In the genomic region with DNA sequence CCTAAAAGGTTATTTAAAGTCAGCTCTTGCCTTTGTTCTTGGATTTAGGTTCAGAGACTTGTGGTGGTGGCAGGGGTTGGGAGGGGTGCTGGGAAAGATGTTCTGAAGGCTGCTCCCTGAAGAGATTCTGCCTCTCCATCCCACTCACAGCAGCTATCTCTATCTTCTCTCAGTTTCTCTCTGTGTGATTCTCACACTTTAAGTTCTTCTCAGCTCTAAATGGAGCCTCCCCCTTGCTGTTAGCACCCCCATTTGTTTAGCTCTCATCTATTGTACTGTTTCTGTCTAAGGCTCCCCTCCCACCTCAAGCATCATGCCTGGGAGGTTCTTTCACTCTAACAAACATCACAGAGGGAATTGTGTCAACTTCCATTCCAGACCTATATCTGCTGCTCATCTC, we compare ENCODE assay signal across 12 mouse cellular contexts.
"Had no signal": no experiment of that assay in that cellular context is flagged by ENCODE, and none has a peak within 500 bp of the region (broad histone marks: within the 10 kb centered on the region; RNA-seq: fewer than 3 reads in every experiment).

No protein-coding gene starts in this region.

- DNase-seq: kidney, adult 2 months; kidney, postnatal 25 days; layer of hippocampus, adult 9-11 months; liver, embryonic 13.5 days; lung, adult 2 months; lung, postnatal 14 days; lung, postnatal 4 days; midbrain, embryonic 14.5 days; right cerebral cortex, postnatal 25 days; spleen, adult 18-20 months; thymus, adult 18-20 months; thymus, postnatal 36 days had no signal
